Mouse (Mus musculus) cerebellum, adult 11-12 months (tissue): ENCODE measurements around the gene Olfr1320.

ENCODE experiments used
- DNase-seq: peaks from one replicate; pipeline ENCODE4 v3.0.0; 2022

Olfr1320 gene

DNA sequence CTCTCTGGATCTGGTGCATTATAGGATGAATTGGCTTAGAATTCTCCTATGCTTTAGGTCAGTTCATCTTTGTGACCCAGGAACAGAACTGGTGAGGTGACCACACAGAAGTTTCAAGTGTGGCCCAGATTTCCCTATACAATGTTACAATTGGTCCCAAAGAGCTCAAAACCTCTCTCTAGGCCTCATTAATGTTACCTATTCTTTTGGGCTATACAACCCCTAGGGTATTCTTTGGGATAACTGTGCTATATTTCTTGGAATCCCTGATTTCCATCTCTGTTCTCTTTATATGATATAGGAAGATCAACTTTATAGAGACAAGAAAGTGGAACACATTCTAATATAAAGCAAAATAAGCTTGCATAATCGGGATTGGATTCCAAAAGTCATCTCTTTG is at the start of gene Olfr1320:
Gene Olfr1320 (plus strand): TSS at position 301 of the 400 bp plus-strand sequence.
- no peak for DNase-seq

DNA sequence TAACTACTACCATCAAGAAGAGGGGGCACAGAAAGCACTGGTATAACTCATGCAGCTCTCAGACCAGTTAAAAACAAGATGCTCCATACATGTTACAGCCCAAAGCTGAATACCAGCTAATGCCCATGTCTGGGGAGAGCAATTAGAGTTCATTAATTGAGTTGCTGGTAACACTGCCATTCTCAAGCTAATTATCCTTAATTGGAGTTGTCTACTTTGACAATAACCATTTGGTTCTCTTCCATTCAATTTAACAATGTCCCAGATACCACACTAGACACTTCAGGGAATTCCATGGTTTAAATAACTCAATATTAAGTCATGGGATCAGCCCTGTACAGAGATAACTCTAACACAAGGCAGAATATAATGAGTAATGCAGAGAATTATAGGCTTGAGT is 44.6 kb upstream of the Olfr1320 start:
- DNase-seq = no peak

DNA sequence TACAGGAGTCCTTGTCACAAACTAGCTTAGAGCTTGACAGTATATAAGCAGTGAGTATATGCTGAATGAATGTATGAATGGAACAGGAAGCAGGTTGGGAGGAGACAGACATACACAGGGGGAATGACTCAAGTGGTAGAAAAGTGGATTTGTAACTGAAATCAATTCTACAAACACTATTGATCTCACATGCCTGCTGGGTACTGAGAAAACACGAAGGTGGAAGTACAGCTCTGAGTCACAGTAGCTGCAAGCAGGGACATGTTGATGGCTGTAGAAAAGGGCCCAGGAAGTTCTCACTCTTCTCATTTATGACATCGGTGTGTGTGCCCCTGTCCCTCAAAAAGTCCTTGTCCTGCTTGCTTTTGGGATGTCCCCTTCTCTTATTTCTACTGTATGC is 40.9 kb upstream of the Olfr1320 start:
- no peak for DNase-seq

DNA sequence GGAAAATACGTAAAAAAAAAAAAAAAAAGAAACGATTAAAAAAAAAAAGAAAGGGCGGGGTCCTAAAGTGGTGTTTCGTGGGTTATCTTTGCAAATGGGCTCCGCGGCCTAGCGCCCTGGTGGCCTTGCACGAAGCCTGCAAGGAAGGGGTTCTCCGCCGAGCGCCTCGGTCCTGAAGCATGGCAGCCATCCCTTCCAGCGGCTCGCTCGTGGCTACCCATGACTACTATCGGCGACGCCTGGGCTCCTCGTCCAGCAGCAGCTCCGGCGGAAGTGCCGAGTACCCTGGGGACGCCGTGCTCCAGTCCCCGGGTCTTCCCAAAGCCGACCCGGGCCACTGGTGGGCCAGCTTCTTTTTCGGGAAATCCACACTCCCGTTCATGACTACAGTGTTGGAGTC is 11.4 kb upstream of the Olfr1320 start:
- DNase-seq = peak; percentile 10
